Mouse (Mus musculus) induced T-regulatory cell, adult 2 months (primary cell): ENCODE data around the gene Cd151.

Experiments used
- DNase-seq: peaks from one replicate; pipeline ENCODE4 v3.0.0-alpha.2; 2012; ENCODE audit warnings: low read depth

Cd151 gene

GRCm38 (mm10) chr7:141467230-141468030, at the start of gene Cd151:
TSS of gene Cd151 (plus strand) at chr7:141467392.
- DNase-seq = peak; percentile 87

- DNase-seq = no peak
These were observed 49.2 kb upstream of the Cd151 start for GRCm38 (mm10) chr7:141417731-141418681.

- no peak for DNase-seq
These were observed 48.2 kb upstream of the Cd151 start for GRCm38 (mm10) chr7:141418970-141419369.

- DNase-seq = no peak
These were observed 47.0 kb upstream of the Cd151 start for GRCm38 (mm10) chr7:141420030-141420702.

DNA sequence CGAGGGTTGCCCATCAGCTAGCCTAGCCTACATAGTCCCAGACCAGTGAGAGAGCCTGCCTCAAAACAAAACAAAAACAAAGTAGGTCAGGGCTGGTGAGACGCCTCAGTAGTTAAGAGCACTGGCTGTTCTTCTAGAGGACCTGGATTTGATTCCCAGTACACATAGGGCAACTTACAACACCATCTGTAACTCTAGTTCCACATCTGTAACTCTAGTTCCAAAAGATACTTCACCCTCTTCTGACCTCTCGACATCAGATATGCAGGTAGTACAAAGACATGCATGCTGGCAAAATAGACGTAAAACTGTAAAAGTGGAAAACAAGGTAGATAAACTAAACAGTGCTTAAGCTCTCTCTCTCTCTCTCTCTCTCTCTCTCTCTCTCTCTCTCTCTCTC, 43.4 kb upstream of the Cd151 start:
- no peak for DNase-seq

DNA sequence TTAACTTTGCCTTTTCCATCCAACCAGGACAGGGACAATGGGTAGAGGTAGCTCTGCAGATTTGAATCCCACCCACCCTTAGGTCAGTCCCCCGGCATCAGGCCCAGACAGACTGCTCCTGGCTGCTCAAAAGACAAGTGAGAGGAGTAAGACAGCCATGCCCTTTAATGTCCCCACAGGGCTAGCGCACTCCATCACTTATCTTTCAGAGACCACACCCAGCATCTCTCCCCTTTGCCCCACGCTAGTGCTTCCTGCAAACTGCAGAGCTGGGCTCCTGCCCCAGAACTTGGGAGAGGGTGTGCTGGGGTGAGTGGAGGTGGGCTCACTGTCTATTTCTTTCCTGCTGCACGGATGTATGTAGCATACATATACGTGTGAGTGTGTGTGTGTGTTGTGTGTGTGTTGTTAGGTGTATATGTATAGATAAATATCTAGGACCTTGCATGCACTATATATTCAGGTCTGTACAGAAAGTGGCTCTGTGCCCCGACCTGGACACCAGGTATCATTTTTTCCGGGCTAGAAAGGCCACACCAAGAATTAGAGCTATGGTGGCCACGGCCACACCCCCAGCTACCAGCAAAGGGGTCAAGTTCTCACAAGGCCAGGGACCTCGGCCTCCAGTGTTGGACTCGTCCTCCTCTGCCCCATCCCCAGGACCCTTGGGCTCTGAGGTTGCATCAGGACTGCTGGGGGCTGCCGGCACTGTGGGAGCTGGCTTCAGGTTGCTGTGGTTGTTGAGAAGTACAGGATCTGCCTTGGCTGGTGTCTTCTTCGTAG, 40.1 kb upstream of the Cd151 start:
- DNase-seq = no peak

DNA sequence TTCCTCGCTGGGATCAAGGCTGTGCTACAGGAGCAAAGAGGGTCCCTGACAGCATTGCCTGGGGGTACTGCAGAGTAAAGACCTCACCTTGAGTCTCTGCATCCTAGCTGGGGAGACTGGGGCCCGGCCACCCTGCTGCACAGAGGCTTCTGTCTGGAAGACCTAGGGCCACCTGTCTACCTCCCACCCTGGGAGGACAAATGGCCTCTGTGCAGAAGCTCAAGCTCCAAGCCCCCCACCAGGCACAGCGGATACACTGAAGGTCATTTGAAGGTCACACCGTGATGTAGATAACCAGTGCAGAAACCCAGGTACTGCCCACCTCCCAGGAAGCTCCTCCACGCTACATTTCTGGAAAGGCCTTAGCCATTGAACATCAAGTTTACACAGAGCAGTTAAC, 38.5 kb upstream of the Cd151 start:
- DNase-seq = no peak

GRCm38 (mm10) chr7:141429310-141429709, 37.9 kb upstream of the Cd151 start, which contains the start of gene Cend1:
TSS of gene Cend1 (minus strand) at chr7:141429491.
- peak; percentile 47 for DNase-seq

DNA sequence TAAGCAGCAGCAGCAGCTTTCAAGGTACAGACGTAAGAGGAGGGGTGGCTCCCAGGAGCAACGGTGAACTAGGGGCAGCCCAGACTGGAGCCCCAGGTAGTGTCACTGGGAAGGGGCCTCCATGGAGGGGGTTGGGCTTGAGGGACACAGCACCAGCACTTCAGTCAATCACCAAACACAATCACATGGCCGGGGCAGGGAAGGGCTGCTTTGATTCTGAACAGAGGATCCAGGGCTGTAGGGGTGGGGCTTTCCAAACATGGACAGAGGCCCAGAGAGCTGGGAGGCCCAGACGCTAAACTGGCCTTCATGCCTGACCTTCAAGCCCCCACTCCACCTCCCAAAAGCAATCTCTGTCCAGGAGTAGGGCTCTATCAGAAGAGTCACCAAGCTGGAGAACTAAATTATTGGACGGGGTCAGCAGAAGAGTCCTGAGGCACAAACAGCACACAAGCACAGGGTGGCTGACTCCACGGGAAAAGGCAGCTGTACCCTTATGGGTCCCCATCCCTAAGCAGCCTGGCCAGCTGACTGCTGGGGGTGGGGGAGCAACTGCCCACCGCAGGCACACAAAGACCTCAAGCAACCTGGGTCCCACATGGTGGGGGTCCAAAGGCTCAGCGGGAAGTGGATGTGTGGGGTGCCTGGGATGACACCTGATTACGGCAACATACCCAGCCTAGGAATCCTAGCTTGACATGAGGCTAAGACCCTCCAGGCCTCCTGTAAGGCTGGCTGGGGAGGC, 37.2 kb upstream of the Cd151 start:
- DNase-seq = no peak

- no peak for DNase-seq
These were observed 36.5 kb upstream of the Cd151 start for GRCm38 (mm10) chr7:141430585-141431240.

DNA sequence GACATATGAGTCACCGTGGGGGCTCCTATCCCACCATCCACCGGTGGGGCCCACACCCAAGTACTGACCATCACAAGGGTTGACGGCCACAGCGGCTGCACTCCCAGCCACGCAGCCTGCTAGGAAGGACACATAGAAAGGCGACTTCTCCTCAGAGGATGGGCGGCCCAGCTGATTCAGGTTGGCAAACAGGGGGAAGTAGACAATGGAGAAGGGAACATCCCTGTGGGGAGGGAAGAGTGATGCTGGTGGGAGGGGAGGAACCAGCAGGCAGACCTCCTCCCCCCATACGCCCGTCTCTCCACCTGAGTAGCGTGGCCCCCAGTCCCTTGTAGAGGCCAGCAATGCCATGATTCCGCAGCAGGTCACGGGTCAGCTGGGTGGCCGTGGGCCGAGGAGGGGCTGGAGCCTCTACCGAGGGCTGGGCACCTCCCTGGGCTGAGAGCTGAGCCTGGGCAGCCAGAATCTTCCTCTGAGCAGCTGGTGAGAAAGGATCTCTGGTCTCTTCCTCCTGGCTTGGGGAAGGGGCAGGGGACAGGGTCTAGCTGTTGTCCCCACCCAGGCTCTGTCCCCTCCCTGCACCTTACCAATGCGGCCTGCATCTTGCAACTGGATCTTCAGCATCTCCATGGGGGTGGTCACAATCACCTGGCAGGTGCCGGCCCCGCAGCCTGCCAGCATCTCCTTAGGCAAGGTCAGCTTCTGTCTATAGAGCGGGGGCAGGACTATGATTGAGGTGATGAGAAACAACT, 35.6 kb upstream of the Cd151 start:
- DNase-seq = no peak

- no peak for DNase-seq
These were observed 35.0 kb upstream of the Cd151 start for GRCm38 (mm10) chr7:141432186-141432611.

- no peak for DNase-seq
These were observed 34.3 kb upstream of the Cd151 start for GRCm38 (mm10) chr7:141432741-141433516.

GRCm38 (mm10) chr7:141433517-141434400, 33.4 kb upstream of the Cd151 start:
- no peak for DNase-seq

DNA sequence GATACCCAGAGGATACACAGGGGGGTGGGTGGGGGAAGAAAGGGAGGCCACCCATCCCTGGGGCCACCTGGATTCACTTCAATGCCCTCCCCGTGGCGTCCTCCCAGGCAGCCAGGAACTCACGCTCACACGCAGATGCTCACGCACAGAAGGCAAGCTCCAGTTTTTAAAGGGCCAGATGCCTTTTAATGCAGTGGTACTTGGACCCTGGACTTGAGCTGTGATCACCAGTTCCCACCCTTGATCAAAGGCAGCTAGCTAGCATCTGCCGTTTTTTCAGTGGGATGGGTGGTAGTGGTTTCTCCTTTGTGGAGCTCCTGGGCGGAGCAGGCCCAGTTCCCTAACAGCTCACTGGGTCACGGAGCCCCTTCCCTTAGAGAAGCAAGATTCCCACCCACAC, 32.7 kb upstream of the Cd151 start:
- peak; percentile 69 for DNase-seq

GRCm38 (mm10) chr7:141435129-141435855, 31.9 kb upstream of the Cd151 start:
- peak; percentile 91 for DNase-seq
